Mouse (Mus musculus): ENCODE measurements at regions not wholly inside any gene's neighbourhood (a gene's known extent, or its start where the extent isn't known, plus 50 kb on each side); places are given as distances from the start of the nearest gene placed in this dataset.
A peak's percentile ranks its signal among the peaks of the same experiment; 100 is the strongest.

DNA sequence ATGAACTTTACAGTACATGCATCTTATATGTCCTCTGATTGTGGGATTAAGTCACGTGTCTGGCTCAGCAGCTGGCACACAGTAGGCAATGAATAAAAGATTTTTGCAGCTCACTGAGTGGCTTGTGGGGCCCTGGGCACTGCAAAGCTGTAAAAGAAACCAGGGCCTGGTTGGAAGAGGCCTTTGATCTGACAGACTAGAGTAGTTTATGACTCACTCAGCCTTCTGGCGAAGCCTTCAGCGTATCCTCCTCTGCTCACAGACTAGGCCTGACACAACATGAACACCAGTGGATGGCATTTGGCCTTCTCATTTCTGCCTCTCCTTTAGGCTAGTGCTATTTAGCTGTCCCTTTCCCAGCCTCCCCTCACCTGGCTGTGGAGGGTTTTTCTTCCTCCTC lies 260.6 kb downstream of the Gm12728 start:
- H3K27me3 ChIP-seq (replicated peaks; ENCODE audit: control insufficient read depth, insufficient read depth, low read length): no peaks in the 10 kb centered on the region
- peak; percentile 30 for DNase-seq (ENCODE audit: low spot score)
- H3K27ac ChIP-seq (replicated peaks; ENCODE audit: low read depth, low read length): no peak overlapping the region
- no peaks in the 10 kb centered on the region for H3K36me3 ChIP-seq (ENCODE audit: control insufficient read depth, insufficient read depth, low read length)
- 83% methylated on average over 3 of the region's 3 CpGs for WGBS
- H3K9ac ChIP-seq (ENCODE audit: low read depth, low read length): no peak overlapping the region
- H3K4me3 ChIP-seq (ENCODE audit: low read depth, low read length): no peak overlapping the region
- H3K4me2 ChIP-seq (ENCODE audit: low read depth, low read length): no peak overlapping the region
- H3K9me3 ChIP-seq (ENCODE audit: control insufficient read depth, low read length): no peaks in the 10 kb centered on the region
- H3K4me1 ChIP-seq (ENCODE audit: control insufficient read depth, insufficient read depth, low read length): no peaks in the 10 kb centered on the region
- ATAC-seq (ENCODE audit: low read depth): no peak

DNA sequence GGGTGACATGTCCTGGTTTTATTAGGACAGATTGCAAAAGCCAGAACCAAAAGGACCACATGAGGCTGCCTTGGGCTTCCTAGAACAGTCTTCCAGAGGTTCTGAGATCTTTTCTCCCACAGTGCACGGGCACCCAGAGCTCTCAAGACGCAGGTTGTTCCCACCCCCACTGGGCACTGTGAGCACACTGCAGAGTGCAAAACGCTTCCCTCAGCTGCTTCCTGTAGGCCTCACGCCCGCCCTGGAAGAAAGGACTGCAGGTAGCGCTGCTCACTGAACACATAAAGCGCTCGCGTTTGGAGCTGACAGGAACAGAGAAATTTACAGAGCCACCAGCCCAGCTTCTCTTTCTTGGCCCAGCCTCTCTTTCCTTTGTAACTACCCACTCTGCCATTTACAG lies 262.5 kb upstream of the Usp24 start:
- DNase-seq (ENCODE audit: low spot score) (no peak), ATAC-seq (ENCODE audit: low read depth) (no peak)
- H3K27me3 ChIP-seq (replicated peaks; ENCODE audit: control insufficient read depth, insufficient read depth, low read length): no peaks in the 10 kb centered on the region
- no peak overlapping the region for H3K4me3 ChIP-seq (ENCODE audit: low read depth, low read length)
- WGBS: 59% methylated on average over 9 of the region's 9 CpGs
- no peak overlapping the region for H3K4me2 ChIP-seq (ENCODE audit: low read depth, low read length)
- H3K36me3 ChIP-seq (ENCODE audit: control insufficient read depth, insufficient read depth, low read length): no peaks in the 10 kb centered on the region
- H3K27ac ChIP-seq (replicated peaks; ENCODE audit: low read depth, low read length): no peak overlapping the region
- no peaks in the 10 kb centered on the region for H3K4me1 ChIP-seq (ENCODE audit: control insufficient read depth, insufficient read depth, low read length)
- H3K9ac ChIP-seq (ENCODE audit: low read depth, low read length): no peak overlapping the region
- no peaks in the 10 kb centered on the region for H3K9me3 ChIP-seq (ENCODE audit: control insufficient read depth, low read length)

DNA sequence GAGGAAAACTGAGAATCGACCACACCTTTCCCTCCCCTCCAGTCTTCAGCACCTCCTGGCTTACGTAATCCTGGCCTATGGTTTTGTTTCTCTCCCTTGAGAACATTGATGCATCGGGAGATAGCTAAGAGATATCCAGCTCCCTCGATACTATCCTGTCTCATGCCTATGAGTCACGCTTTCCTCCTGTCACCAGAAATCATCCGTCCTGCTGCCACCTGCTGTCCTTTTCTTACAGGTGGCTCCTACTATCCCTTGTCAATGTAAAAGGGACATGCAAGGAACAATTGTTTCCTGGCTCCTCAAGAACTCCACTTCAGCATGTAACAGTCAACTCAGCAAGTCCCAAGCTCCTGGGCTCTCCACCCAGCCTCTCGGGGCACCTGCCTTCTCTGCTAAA lies 261.7 kb upstream of the Usp24 start:
- H3K9ac ChIP-seq (ENCODE audit: low read depth, low read length): no peak overlapping the region
- no peaks in the 10 kb centered on the region for H3K27me3 ChIP-seq (replicated peaks; ENCODE audit: control insufficient read depth, insufficient read depth, low read length)
- 63% methylated on average over 7 of the region's 7 CpGs for WGBS
- H3K27ac ChIP-seq (replicated peaks; ENCODE audit: low read depth, low read length): no peak overlapping the region
- no peaks in the 10 kb centered on the region for H3K36me3 ChIP-seq (ENCODE audit: control insufficient read depth, insufficient read depth, low read length)
- no peaks in the 10 kb centered on the region for H3K4me1 ChIP-seq (ENCODE audit: control insufficient read depth, insufficient read depth, low read length)
- ATAC-seq (ENCODE audit: low read depth): no peak
- DNase-seq (ENCODE audit: low spot score): no peak
- H3K4me2 ChIP-seq (ENCODE audit: low read depth, low read length): no peak overlapping the region
- H3K9me3 ChIP-seq (ENCODE audit: control insufficient read depth, low read length): no peaks in the 10 kb centered on the region
- no peak overlapping the region for H3K4me3 ChIP-seq (ENCODE audit: low read depth, low read length)

DNA sequence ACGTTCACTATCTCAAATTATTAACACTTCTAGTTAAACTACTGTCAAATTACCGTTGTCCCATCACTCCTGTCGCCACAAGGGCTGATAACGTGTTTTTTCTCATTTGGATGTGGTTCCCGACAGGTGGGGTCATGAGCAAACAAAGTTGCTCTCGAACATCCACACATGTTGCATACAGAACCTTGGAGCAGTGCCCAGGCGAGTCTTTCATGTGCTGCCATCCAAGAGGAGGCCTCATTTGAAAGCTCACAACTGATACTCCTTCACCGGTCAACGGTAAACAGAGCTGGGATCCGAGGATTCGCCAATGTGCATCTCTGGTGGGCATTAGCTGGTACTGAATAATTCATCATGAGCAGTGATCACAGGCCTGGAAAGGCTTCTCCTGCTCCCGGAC lies 253.4 kb upstream of the Usp24 start:
- no peak for ATAC-seq (ENCODE audit: low read depth)
- WGBS: 66% methylated on average over 12 of the region's 12 CpGs
- no peak overlapping the region for H3K4me2 ChIP-seq (ENCODE audit: low read depth, low read length)
- no peak overlapping the region for H3K4me3 ChIP-seq (ENCODE audit: low read depth, low read length)
- H3K9me3 ChIP-seq (ENCODE audit: control insufficient read depth, low read length): no peaks in the 10 kb centered on the region
- no peak overlapping the region for H3K9ac ChIP-seq (ENCODE audit: low read depth, low read length)
- H3K4me1 ChIP-seq (ENCODE audit: control insufficient read depth, insufficient read depth, low read length): peaks cover 12% of the 10 kb centered on the region
- H3K27ac ChIP-seq (replicated peaks; ENCODE audit: low read depth, low read length): no peak overlapping the region
- peak; percentile 63 for DNase-seq (ENCODE audit: low spot score)
- H3K36me3 ChIP-seq (ENCODE audit: control insufficient read depth, insufficient read depth, low read length): no peaks in the 10 kb centered on the region
- H3K27me3 ChIP-seq (replicated peaks; ENCODE audit: control insufficient read depth, insufficient read depth, low read length): no peaks in the 10 kb centered on the region

DNA sequence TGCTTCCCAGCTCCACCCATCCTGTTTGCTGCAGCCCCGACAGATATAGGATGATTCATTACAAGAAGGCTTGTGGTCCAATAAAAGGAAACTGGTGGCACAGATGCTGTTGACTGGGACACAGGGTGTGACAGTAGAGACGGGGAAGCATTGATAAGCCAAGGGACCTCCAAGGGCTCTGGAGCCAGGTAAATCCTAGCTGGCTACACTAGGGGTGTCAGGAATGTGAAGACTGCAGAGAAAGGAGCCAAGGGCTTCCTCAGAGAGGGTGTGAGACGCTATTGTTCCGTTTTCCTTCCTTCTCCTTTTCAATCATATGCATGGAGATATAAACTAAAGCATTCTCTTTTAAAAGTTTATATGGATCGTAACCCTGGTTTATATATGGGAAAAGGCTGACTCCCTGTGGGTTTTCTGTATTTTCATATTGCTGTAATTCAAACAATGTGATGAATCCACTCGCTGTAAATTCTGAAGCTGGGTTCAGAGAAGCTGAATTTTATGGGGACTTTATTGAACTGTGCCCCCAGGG lies 252.1 kb upstream of the Usp24 start:
- no peak overlapping the region for H3K4me2 ChIP-seq (ENCODE audit: low read depth, low read length)
- no peaks in the 10 kb centered on the region for H3K27me3 ChIP-seq (replicated peaks; ENCODE audit: control insufficient read depth, insufficient read depth, low read length)
- H3K9me3 ChIP-seq (ENCODE audit: control insufficient read depth, low read length): no peaks in the 10 kb centered on the region
- 44% methylated on average over 6 of the region's 6 CpGs for WGBS
- no peaks in the 10 kb centered on the region for H3K36me3 ChIP-seq (ENCODE audit: control insufficient read depth, insufficient read depth, low read length)
- no peak overlapping the region for H3K4me3 ChIP-seq (ENCODE audit: low read depth, low read length)
- no peak overlapping the region; the same call in 1 of the 2 replicates for H3K9ac ChIP-seq (ENCODE audit: low read depth, low read length)
- ATAC-seq (ENCODE audit: low read depth) (no peak), DNase-seq (ENCODE audit: low spot score) (peak; percentile 41)
- no peak overlapping the region for H3K27ac ChIP-seq (replicated peaks; ENCODE audit: low read depth, low read length)
- peaks cover 12% of the 10 kb centered on the region for H3K4me1 ChIP-seq (ENCODE audit: control insufficient read depth, insufficient read depth, low read length)

DNA sequence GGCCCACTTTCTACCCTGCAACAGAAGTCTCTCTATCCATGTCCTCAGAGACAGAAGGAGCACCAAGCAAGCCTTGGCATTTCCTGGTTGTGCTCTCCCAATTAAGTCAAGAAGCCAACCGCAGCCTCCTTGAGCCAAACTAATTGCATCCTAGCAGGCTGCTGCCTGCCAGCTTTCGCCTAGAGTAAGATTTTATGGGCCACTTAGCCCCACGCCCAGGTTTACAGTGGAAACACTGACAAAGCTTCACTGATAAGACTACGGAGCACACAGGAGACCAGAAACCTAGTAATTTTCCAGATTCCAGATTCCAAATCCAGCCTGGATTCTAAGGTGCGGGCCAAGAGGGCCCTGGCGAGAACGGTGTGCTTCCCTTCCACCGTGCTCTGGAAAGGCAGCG lies 249.0 kb upstream of the Usp24 start:
- peaks cover 12% of the 10 kb centered on the region for H3K4me1 ChIP-seq (ENCODE audit: control insufficient read depth, insufficient read depth, low read length)
- H3K27me3 ChIP-seq (replicated peaks; ENCODE audit: control insufficient read depth, insufficient read depth, low read length): no peaks in the 10 kb centered on the region
- H3K9ac ChIP-seq (ENCODE audit: low read depth, low read length): no peak overlapping the region
- H3K27ac ChIP-seq (replicated peaks; ENCODE audit: low read depth, low read length): no peak overlapping the region
- H3K4me2 ChIP-seq (ENCODE audit: low read depth, low read length): no peak overlapping the region
- H3K36me3 ChIP-seq (ENCODE audit: control insufficient read depth, insufficient read depth, low read length): no peaks in the 10 kb centered on the region
- no peak for ATAC-seq (ENCODE audit: low read depth)
- H3K4me3 ChIP-seq (ENCODE audit: low read depth, low read length): no peak overlapping the region
- peak; percentile 43 for DNase-seq (ENCODE audit: low spot score)
- 80% methylated on average over 9 of the region's 9 CpGs for WGBS
- no peaks in the 10 kb centered on the region for H3K9me3 ChIP-seq (ENCODE audit: control insufficient read depth, low read length)

DNA sequence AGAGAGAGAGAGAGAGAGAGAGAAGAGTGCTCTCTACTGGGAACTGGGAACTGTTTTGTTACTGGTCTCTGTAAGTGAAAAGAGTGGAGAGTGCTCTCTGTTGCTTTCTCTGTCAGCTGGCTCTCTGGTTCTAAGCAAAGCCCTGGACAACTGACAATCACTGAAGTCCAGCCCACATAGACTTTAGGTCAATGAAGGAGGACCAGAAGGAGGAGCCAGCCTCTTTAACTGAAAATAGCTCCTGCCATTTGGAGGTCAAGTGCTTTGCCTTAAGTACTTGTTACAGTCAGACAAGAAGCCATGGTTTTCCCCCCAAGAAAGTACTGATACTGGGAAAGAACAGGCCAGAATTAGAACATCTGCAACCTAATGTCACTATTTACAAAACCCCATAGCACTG lies 232.5 kb upstream of the Usp24 start:
- H3K4me2 ChIP-seq (ENCODE audit: low read depth, low read length): no peak overlapping the region
- no peaks in the 10 kb centered on the region for H3K36me3 ChIP-seq (ENCODE audit: control insufficient read depth, insufficient read depth, low read length)
- H3K27ac ChIP-seq (replicated peaks; ENCODE audit: low read depth, low read length): no peak overlapping the region
- no peak for DNase-seq (ENCODE audit: low spot score)
- no peaks in the 10 kb centered on the region for H3K4me1 ChIP-seq (ENCODE audit: control insufficient read depth, insufficient read depth, low read length)
- H3K4me3 ChIP-seq (ENCODE audit: low read depth, low read length): no peak overlapping the region
- ATAC-seq (ENCODE audit: low read depth): no peak
- H3K9me3 ChIP-seq (ENCODE audit: control insufficient read depth, low read length): 0 out of 2 replicates have a peak, but pooled peaks cover 3% of the 10 kb centered on the region
- no peaks in the 10 kb centered on the region for H3K27me3 ChIP-seq (replicated peaks; ENCODE audit: control insufficient read depth, insufficient read depth, low read length)
- no peak overlapping the region for H3K9ac ChIP-seq (ENCODE audit: low read depth, low read length)

DNA sequence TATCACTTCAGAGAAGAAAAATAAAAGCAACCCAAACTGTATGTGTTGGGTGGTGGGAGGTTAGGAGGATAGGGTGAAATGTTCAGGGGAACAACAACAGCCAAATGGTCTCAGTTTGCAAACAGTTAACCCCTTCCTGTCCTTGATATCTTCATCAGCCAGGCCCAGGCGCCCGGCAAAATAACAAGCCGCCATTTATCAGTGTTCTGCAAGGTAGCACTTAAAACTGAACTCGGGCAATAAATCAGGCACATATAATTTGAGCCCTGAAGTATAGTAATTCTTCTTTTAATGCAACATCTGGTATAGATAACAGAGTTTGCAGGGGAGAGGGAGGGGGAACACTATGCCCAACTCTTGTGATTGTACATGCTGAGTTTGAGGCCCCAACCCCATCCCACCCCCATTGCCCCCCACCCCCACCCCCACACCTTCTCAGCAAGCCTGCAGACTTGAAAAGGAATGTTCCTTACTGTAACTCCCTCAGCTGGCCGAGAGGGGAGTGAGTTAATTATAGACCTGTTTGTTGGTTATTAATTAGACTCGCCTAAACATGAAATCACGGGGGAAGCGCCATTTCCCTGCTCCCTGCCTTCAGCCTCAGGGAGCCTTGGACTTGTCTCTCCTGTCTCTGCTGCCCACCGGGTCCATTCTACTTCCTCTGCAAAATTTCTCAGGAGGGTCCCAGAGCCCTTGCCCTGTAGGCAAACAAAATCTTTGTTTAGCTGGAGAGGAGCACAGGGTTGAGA lies 223.9 kb upstream of the Usp24 start:
- DNase-seq (ENCODE audit: low spot score) (no peak), ATAC-seq (ENCODE audit: low read depth) (no peak)
- Histone ChIP-seq H3K27me3 (replicated peaks; ENCODE audit: control insufficient read depth, insufficient read depth, low read length) (no peaks in the 10 kb centered on the region), H3K9ac (ENCODE audit: low read depth, low read length) (no peak overlapping the region), H3K9me3 (ENCODE audit: control insufficient read depth, low read length) (no peaks in the 10 kb centered on the region), H3K36me3 (ENCODE audit: control insufficient read depth, insufficient read depth, low read length) (no peaks in the 10 kb centered on the region), H3K27ac (replicated peaks; ENCODE audit: low read depth, low read length) (no peak overlapping the region; the same call in 1 of the 2 replicates), H3K4me3 (ENCODE audit: low read depth, low read length) (no peak overlapping the region), H3K4me1 (ENCODE audit: control insufficient read depth, insufficient read depth, low read length) (peaks cover 30% of the 10 kb centered on the region), H3K4me2 (ENCODE audit: low read depth, low read length) (no peak overlapping the region)
- 29% methylated on average over 9 of the region's 9 CpGs for WGBS

DNA sequence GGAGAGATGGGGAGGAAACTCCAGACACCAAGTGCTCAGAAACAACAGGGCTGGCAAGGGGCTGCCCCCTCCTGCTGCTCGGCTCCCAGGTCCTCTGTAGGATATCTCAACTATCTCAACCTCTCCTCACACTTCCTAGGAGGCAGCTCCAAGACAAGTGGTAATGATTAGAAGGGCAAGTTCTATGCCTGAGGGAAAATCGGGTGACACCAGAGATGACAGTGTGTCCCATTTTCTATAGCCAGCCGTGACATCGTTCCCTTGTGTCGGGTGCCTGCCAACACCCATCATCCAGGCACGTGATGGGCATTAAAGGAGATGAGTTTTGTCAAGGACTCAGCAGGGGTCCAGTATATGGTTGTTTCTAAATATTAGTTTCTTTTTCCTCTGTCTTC lies 223.3 kb upstream of the Usp24 start:
- no peaks in the 10 kb centered on the region for H3K36me3 ChIP-seq (ENCODE audit: control insufficient read depth, insufficient read depth, low read length)
- no peak overlapping the region; the same call in 1 of the 2 replicates for H3K27ac ChIP-seq (replicated peaks; ENCODE audit: low read depth, low read length)
- peaks cover 30% of the 10 kb centered on the region for H3K4me1 ChIP-seq (ENCODE audit: control insufficient read depth, insufficient read depth, low read length)
- H3K9me3 ChIP-seq (ENCODE audit: control insufficient read depth, low read length): no peaks in the 10 kb centered on the region
- H3K4me3 ChIP-seq (ENCODE audit: low read depth, low read length): no peak overlapping the region
- no peak overlapping the region for H3K9ac ChIP-seq (ENCODE audit: low read depth, low read length)
- no peaks in the 10 kb centered on the region for H3K27me3 ChIP-seq (replicated peaks; ENCODE audit: control insufficient read depth, insufficient read depth, low read length)
- H3K4me2 ChIP-seq (ENCODE audit: low read depth, low read length): no peak overlapping the region
- no peak for ATAC-seq (ENCODE audit: low read depth)
- no peak for DNase-seq (ENCODE audit: low spot score)
- WGBS: 46% methylated on average over 6 of the region's 6 CpGs

Data from embryonic facial prominence, embryonic 14.5 days (tissue).